Mouse (Mus musculus): ENCODE results near the gene Zfp414.
A peak's percentile ranks its signal among the peaks of the same experiment; 100 is the strongest.
"Not testable (repeated sequence)": the region's sequence is repeated elsewhere in the genome, so short reads cannot be mapped to it uniquely, and the experiment has no call there.

The Zfp414 gene

GRCm38 (mm10) chr17:33628621-33629486 lies at the start of gene Zfp414:
TSS of gene Zfp414 (plus strand) at chr17:33629090.
- peak; percentile 95 for DNase-seq

DNA sequence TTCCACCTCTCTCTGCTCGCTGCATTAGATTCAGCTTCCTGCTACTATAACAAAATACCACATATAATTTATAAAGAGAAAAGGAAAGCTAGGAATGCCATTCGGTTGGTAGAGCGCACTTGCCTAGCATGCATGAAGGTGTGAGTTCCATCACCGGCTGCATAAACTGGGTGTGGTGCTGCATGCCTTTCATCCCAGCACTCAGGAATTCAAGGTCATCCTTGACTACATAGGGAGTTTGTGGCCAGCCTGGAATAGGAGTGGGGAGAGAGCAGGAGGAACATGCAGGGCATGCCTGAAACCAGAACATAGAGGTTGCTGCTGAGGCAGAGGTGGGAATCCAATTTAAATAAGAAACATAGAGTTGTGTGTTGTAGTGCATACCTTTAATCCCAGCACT lies 44.8 kb upstream of the Zfp414 start:
- DNase-seq: no peak

DNA sequence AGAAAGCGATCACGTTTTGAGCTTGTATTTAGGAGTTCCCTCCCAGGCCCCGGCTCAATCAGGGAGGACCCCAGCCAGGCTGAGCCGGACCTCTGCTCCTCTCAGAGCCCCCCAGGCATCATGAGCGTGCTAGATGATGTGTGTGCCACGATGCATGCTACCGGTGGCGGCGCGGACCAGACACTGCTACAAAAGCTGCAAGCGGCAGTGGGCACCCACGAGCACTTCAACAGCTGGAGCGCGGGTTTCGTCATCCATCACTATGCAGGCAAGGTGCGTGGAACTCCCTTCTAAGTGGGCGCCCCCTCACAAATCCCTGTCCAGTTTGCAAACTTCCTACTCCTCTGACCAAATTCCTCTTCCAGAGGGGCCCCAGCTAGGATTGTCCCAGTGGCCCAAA lies 42.9 kb upstream of the Zfp414 start:
- DNase-seq: no peak

DNA sequence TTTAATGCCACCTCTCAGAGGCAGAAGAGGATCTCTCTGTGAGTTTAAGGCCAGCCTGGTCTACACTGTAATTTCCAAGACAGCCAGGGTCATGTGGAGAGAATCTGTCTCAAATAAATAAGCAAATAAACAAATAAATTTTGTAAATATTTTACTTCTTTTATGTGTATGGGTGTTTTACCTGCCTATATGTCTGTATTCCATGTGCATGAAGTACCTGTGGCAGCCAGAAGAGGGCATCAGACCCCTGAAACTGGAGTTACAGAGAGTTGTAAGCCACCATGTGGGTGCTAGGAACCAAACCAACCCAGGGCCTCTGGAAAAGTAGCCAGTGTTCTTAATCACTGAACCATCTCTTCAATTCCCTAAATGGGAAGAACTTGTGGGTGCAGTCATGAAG lies 31.6 kb upstream of the Zfp414 start:
- no peak for DNase-seq

DNA sequence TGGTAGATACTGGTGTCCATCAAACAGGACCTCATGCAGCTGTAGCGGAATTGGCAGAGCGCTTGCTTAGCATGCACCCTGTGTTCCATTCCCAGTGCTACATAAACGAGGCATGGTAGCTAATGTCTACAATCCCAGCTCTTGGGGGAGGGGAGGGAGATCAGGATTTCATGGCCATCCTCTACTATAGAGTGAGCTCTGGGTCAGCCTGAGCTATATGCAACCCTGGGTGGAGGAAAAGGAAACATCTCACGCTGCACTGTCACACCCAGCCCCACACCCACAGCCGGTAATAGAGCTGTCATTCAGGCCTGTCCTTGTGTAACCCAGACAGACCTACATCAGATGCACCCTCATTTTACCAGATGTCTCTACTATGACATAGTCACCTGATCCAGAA lies 30.4 kb upstream of the Zfp414 start:
- DNase-seq: no peak

DNA sequence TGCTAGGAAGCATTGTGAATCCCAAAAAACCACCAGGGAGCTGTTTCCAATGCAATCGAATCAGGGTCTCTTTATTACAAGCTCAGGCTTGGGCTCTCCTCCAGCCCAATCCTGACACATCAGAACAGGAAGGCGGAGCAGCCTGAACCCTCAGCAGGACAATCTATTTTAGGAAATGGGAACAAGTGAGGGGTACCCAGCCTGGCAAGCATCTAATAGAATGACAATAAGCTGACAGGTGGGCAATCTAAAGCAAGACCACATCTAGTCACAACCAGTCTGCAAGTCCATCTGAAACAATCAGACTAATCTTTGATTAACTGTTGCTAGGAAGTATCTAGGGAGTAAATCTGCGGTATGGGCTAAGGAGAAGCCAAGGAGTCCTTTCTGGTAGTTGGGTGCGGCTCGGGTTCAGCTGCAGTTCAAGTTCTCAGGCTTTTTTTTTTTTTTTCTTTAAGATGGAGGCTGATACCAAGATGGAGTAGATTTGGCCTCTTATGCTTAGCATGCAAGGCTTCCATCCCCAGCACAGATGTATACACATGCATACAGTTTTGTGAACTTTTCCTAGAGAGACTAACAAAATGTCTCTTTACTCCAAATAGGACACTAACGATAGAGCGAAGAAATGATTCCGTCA lies 28.9 kb upstream of the Zfp414 start:
- no peak for DNase-seq

DNA sequence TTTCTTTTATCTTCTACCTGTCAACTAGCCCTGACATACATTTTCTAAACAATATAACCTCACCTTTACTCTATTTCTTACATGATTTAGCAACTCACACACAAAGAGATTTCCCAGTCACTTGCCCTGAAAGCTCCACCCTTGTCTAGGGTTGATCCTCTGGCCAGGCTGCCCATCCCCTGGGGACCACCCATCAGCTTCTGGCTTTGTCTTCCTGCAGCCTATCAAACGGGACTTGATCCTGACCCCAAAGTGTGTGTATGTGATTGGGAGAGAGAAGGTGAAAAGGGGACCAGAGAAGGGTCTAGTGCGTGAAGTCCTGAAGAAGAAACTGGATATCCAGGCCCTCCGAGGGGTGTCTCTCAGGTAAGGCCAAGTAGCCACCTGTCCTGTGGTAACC lies 28.1 kb upstream of the Zfp414 start:
- no peak for DNase-seq

- DNase-seq: no peak
Measured at GRCm38 (mm10) chr17:33601947-33602346, 26.9 kb upstream of the Zfp414 start.

DNA sequence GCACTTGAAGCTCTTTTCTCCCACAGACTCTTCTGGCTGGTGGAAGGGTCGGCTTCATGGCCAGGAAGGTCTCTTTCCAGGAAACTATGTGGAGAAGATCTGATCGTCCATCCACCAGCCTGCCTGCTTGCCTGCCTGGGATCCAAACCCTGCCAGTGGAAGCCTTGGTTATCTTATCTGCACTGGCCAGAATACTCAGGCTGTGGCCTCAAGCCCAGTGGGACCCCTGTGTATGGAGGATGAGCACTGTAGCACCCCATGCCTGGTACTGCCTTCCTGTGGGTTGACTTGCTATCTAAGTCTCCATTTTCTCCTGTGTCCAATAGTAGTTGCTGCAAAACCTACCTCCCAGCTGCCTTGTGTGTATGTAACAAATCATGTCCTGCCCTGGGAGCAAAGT lies 21.6 kb upstream of the Zfp414 start:
- no peak for DNase-seq

- DNase-seq: no peak
Measured at GRCm38 (mm10) chr17:33610548-33610947, 18.3 kb upstream of the Zfp414 start.

DNA sequence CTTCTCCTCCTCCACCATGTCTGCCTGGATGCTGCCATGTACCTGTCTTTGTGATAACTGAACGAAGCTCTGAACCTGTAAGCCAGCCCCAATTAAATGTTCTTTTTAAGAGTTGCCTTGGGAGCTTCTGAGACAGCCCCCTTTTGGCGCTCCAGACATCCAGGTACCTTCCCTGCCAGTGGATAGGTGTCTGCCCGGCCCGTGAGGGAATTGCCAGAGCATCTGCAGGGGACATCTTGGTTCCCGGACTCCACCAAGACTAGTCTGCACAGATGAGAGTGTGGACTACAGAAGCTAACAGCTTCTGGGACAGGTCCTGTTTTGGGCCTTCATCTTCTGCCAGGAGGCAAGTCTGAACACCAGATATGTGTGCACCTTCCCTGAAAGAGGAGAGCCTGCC lies 15.2 kb upstream of the Zfp414 start:
- DNase-seq: not testable (repeated sequence)

GRCm38 (mm10) chr17:33627281-33627680 lies 1.6 kb upstream of the Zfp414 start:
- DNase-seq: no peak

DNA sequence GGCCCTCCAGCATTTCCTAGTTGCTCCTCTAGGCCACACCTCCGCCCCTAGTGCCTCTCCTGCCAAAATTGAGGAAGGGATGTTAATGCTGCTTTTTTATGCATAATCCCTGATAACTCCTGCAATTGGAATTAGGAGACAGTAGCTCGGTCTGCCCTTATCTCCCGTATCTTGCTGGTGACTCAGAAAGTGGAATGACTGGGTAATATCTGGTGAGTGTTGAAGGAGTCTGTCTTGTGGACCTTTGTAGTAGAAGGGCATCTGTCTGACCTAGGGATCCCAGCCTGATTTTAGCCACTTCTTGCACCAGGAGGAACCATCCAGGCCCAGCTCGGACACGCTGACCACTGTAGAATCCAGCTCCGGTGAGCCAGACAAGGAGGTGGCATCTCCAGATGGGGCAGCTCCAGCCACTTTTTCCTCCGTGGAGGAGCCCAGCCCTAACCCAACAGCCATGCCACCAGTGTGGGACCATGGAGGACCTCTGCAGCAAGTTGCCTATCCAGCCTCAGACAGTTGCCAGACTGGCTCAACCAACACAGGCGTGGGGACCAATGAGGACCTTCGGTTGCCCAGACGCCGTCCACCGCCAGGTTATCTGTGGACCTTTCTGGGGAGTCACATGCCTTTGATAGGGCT lies 716 bp downstream of the Zfp414 start:
- no peak for DNase-seq

DNA sequence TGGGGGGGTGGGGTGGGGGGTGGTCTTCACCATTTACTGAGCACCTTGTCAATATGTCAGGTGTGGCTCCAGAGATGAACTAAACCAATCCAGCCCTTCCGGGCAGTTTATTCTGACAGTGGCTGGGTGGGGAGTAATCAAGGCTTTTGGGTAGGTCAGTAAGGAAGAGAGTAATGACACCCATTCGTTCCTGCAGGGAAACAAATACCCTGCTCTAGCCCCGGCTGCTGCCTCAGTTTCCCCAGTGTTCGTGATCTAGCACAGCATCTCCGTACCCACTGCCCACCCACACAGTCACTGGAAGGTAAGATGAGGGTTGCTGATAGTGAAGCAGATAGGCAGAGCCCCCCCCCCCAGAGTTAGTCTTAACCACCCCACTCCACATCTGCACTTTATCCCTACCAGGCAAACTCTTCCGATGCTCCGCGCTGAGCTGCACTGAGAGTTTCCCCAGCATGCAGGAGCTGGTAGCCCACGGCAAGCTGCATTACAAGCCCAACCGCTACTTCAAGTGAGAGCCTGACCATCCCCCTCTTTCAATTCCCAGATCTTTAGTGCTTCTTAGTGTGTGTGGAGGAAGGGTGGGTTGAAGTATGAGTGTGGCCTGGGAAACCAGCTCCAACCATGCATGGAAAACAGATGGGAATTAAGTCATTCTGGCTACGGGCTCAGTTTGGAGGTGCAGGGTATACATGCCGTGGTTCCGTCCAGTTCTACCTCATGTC lies 1.4 kb downstream of the Zfp414 start:
- DNase-seq: no peak

DNA sequence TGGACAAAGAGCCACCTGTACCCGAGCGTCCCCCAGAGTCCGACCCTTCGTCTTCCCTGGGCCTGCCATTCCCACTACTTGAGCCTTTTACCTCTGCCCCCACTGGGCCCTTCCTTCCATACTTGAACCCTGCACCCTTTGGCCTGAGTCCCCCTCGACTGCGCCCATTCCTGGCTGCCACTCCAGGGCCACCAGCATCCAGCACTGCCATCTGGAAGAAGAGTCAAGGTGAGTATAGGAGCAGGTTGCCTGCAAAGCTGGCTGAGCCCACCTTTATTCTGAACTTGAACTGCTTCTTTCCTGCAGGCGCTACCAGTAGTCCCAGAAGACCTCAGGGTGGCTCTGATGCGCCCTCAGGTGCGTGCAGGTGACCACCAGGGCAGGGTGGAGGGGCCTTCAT lies 2.3 kb downstream of the Zfp414 start:
- DNase-seq: no peak

DNA sequence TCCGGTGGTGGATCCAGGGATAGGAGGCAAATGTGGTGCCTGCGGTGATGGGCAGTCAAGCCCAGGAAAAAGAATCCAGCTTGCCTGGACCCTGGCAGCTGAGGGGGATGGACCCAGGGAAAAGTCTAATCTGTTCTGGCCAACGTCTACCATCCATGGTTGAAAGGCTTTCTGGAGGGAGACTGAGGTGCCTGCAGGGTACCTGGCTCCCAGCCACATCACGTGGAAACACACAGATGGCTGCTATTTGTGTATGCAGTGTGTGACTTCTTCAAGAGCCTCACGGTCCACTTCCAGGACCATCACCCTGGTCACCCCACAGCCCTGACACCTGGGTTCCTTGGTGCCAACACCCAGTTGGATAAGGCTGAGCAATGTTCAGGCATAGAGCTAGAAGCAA lies 2.9 kb downstream of the Zfp414 start:
- no peak for DNase-seq

- DNase-seq: no peak
Measured at GRCm38 (mm10) chr17:33637038-33637437, 8.1 kb downstream of the Zfp414 start.

DNA sequence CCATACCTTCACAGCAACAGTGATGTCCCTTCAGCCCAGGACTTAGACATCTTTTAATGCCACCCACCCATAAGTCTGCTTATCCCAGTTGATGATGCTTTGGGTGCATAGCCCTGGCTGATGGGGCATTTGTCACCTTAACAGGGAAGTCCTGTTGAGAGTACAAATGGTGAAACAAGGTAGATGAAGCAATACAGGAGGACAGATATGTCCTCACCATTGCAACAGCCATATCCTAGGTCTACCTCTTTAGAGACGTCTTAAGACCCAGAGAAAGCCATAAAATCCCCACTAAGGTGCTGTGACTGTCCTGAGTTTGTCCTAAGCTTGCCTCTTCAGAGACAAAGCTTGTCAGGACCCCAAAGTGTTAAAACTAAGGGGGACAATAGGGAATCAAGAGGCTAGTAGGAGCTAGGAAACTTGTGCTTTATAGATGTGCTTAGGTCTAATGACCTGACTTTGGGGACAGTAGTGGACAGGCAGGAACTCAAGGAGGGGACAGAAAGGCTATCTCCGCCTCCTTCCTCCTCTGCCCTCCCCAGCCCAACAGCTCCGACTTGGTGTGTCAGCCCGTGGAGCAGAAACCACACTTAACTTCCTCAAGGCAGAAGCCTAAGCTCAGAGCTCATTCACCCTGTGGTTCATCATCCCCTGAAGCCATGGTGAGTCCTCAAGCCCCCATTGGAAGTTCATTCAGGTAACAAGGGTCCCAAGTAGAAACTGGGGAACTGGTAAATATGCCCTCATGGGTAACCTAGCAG lies 8.8 kb downstream of the Zfp414 start, which contains the start of gene Pram1:
Pram1 (plus strand) TSS at position 541 of the 761 bp plus-strand sequence.
- DNase-seq: no peak

- no peak for DNase-seq
Measured at GRCm38 (mm10) chr17:33639743-33640142, 10.9 kb downstream of the Zfp414 start.

GRCm38 (mm10) chr17:33644068-33644467 lies 15.2 kb downstream of the Zfp414 start:
- DNase-seq: no peak

DNA sequence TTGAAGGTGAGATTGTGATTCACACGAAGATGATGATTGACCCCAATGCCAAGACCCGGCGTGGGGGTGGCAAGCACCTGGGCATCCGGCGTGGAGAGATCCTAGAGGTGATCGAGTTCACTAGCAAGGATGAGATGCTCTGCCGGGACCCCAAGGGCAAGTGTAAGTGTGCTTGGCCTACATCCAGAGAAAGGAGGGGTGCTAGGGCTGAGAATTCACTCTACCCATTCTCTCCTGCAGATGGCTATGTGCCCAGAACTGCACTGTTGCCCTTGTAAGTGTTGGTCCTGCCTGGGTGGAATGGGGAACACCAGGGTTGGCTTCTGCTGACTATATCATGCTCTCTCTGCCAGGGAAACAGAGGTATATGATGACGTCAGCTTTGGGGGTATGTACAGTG lies 16.2 kb downstream of the Zfp414 start:
- no peak for DNase-seq

- no peak for DNase-seq
Measured at GRCm38 (mm10) chr17:33649781-33650475, 21.0 kb downstream of the Zfp414 start.

Measured in lung, postnatal 14 days (tissue).